Mouse (Mus musculus) CH12.LX (cell line): Measurements from ENCODE around the gene Fbxw25.
A peak's percentile ranks its signal among the peaks of the same experiment; 100 is the strongest.

Source experiments
- CHD1 ChIP-seq: IDR thresholded peaks from 2 replicates; pipeline ENCODE4 v1.6.1; 2012; ENCODE audit warnings: low read depth, low read length, improper control_type of control experiment, inconsistent platforms
- CHD2 ChIP-seq: IDR thresholded peaks from 2 replicates; pipeline ENCODE4 v1.6.1; 2011; ENCODE audit warnings: low read length, improper control_type of control experiment
- CTCF ChIP-seq, 2 experiments: IDR thresholded peaks in 1 of 2; conservative IDR thresholded peaks in 1 of 2; 2 replicates each; pipeline ENCODE4 v1.5.1; 2011 to 2012; ENCODE audit warnings: low read depth in 2 of 2, low read length in 2 of 2, improper control_type of control experiment in 1 of 2, inconsistent platforms in 1 of 2, mild to moderate bottlenecking in 1 of 2, moderate library complexity in 1 of 2
- JUN ChIP-seq: IDR thresholded peaks from 2 replicates; pipeline ENCODE4 v1.6.1; 2011; ENCODE audit warnings: low read depth, mild to moderate bottlenecking, low read length, improper control_type of control experiment, moderate library complexity; ENCODE audit not compliant: insufficient read depth
- MAZ ChIP-seq: IDR thresholded peaks from 2 replicates; pipeline ENCODE4 v1.6.1; 2012; ENCODE audit warnings: low read depth, mild to moderate bottlenecking, inconsistent platforms, low read length, improper control_type of control experiment, moderate library complexity
- POLR2A ChIP-seq: IDR thresholded peaks from 2 replicates; pipeline ENCODE4 v1.6.1; 2011; ENCODE audit warnings: low read depth, mild to moderate bottlenecking, improper control_type of control experiment, low read length
- USF2 ChIP-seq: conservative IDR thresholded peaks from 2 replicates; pipeline ENCODE4 v1.6.1; 2011; ENCODE audit warnings: low read depth, low read length, improper control_type of control experiment
- ZC3H11A ChIP-seq: IDR thresholded peaks from 2 replicates; pipeline ENCODE4 v1.6.1; 2012; ENCODE audit warnings: low read depth, mild to moderate bottlenecking, inconsistent platforms, low read length, improper control_type of control experiment
- ZMIZ1 ChIP-seq: IDR thresholded peaks from 2 replicates; pipeline ENCODE4 v1.6.1; 2012; ENCODE audit warnings: low read depth, mild to moderate bottlenecking, inconsistent platforms, low read length, improper control_type of control experiment
- ZNF384 ChIP-seq: IDR thresholded peaks from 2 replicates; pipeline ENCODE4 v1.6.1; 2012; ENCODE audit warnings: low read depth, low read length, improper control_type of control experiment, inconsistent platforms

- TF ChIP-seq CHD1 (no peak), ZC3H11A (no peak; the same call in 1 of the 2 replicates), ZNF384 (no peak), CTCF (conservative IDR thresholded peaks at IDR 0.05 in 1 of 2, IDR thresholded peaks at IDR 0.05 in 1 of 2; ENCODE audit: low read depth in 2 of 2, low read length in 2 of 2) (peak; percentile 73 to 81), MAZ (no peak), POLR2A (no peak), ZMIZ1 (no peak), JUN (no peak), USF2 (no peak), CHD2 (no peak)
Measured at GRCm38 (mm10) chr9:109685299-109685698, 20.8 kb upstream of the Fbxw25 start.
